Mouse (Mus musculus) small intestine, adult 2 months (tissue): ENCODE measurements around the gene Tns4.

Experiments used
- CTCF ChIP-seq: fragments of 200-500 bp; IDR thresholded peaks from 2 replicates; pipeline ENCODE4 v1.5.1; 2012; ENCODE audit warnings: low read depth, mild to moderate bottlenecking, control low read depth, inconsistent platforms, low read length, moderate library complexity, mixed read lengths; ENCODE audit not compliant: insufficient replicate concordance, insufficient read length; ENCODE audit errors: extremely low read depth
- POLR2A ChIP-seq: fragments of 200-500 bp; IDR thresholded peaks from 2 replicates; pipeline ENCODE4 v1.6.1; 2012; ENCODE audit warnings: low read depth, mild to moderate bottlenecking, control low read depth, inconsistent platforms, low read length, moderate library complexity

- TF ChIP-seq CTCF (no peak), POLR2A (no peak)
Measured at GRCm38 (mm10) chr11:99098924-99099323, 9.8 kb upstream of the Tns4 start.
